Mouse (Mus musculus) liver, postnatal 0 days (tissue): ENCODE results near the gene Wtap. TPM values are rescaled to one million over a fixed set of nuclear protein-coding genes. Genes with fewer than 3 reads are reported as not detected.
"Not testable (repeated sequence)": the region's sequence is repeated elsewhere in the genome, so short reads cannot be mapped to it uniquely, and the experiment has no call there.

Experiments
- ATAC-seq: fragments of 200-750 bp; cut with Nextera tagmentation; 2 replicates; pipeline ENCODE4 v1.8.0; 2017; ENCODE audit warnings: mild to moderate bottlenecking, moderate library complexity
- DNase-seq: peaks from one replicate; pipeline ENCODE4 v3.0.0-alpha.2; 2016
- H3K27ac ChIP-seq: fragments of 300-500 bp; sonication (generic); 2 replicates; pipeline ENCODE4 v1.5.1; 2014; ENCODE audit warnings: antibody characterized with exemption, moderate library complexity, mild to moderate bottlenecking, low read depth
- H3K27me3 ChIP-seq: fragments of 300-500 bp; sonication (generic); 2 replicates; pipeline ENCODE4 v1.6.1; 2014; ENCODE audit warnings: low read length, control low read depth, mixed read lengths; ENCODE audit not compliant: insufficient read depth
- H3K36me3 ChIP-seq: fragments of 300-500 bp; sonication (generic); replicated peaks from 2 replicates; pipeline ENCODE4 v1.6.1; 2014; ENCODE audit warnings: mild to moderate bottlenecking, control low read depth, low read length, moderate library complexity, mixed read lengths; ENCODE audit not compliant: insufficient read depth
- H3K4me1 ChIP-seq: fragments of 300-500 bp; sonication (generic); 2 replicates; pipeline ENCODE4 v1.6.1; 2014; ENCODE audit warnings: antibody characterized with exemption, mild to moderate bottlenecking, control low read depth; ENCODE audit not compliant: insufficient read depth
- H3K4me2 ChIP-seq: fragments of 300-500 bp; sonication (generic); 2 replicates; pipeline ENCODE4 v1.6.1; 2014; ENCODE audit warnings: low read depth, mild to moderate bottlenecking, low read length, moderate library complexity, mixed read lengths
- H3K4me3 ChIP-seq: fragments of 300-500 bp; sonication (generic); 2 replicates; pipeline ENCODE4 v1.5.1; 2014; ENCODE audit warnings: low read depth, low read length
- H3K9ac ChIP-seq: fragments of 300-500 bp; sonication (generic); replicated peaks from 2 replicates; pipeline ENCODE4 v1.6.1; 2014; ENCODE audit warnings: mild to moderate bottlenecking, moderate library complexity
- H3K9me3 ChIP-seq: fragments of 300-500 bp; sonication (generic); 2 replicates; pipeline ENCODE4 v1.6.1; 2016; ENCODE audit warnings: mild to moderate bottlenecking, control low read depth, low read length, mixed read lengths
- CTCF ChIP-seq: sonication (generic); IDR thresholded peaks from 2 replicates; pipeline ENCODE4 v1.5.1; 2016; ENCODE audit warnings: antibody characterized with exemption, low read depth
- EP300 ChIP-seq: IDR thresholded peaks from 2 replicates; pipeline ENCODE4 v1.6.1; 2016; ENCODE audit warnings: antibody characterized with exemption, low read depth, mild to moderate bottlenecking
- WGBS: fragments of 180-500 bp; shearing (Covaris S2); extraction: QIAGEN DNeasy Blood & Tissue Kit; methylation state at CpG from one replicate; pipeline ENCODE4 v1.1.7; 2014; ENCODE audit not compliant: insufficient replicate concordance; 5-methylcytosine and 5-hydroxymethylcytosine counted together
- polyA plus RNA-seq: library from polyadenylated mRNA; unstranded; fragments of >200 nt; fragmentation: Nextera tagmentation; extraction: Ambion mirVana; gene quantifications from 2 replicates; pipeline ENCODE4 v1.2.1, GENCODE M21; 2015

Gene Wtap
- polyA plus RNA-seq, 1 experiment from 2014 or later = 54.6 TPM

GRCm38 (mm10) chr17:12949669-12950068 lies 44.3 kb downstream of the Wtap start:
- TF ChIP-seq CTCF = no peak
- no peak for TF ChIP-seq EP300
- Histone ChIP-seq H3K36me3 (peaks cover 20% of the 10 kb centered on the region), H3K27ac (no peak overlapping the region), H3K4me2 (no peak overlapping the region), H3K9ac (no peak overlapping the region), H3K9me3 (no peaks in the 10 kb centered on the region), H3K4me3 (no peak overlapping the region), H3K4me1 (no peaks in the 10 kb centered on the region), H3K27me3 (no peaks in the 10 kb centered on the region)
- DNase-seq = no peak
- no peak for ATAC-seq
- 87% methylated on average over 5 of the region's 5 CpGs for WGBS

DNA sequence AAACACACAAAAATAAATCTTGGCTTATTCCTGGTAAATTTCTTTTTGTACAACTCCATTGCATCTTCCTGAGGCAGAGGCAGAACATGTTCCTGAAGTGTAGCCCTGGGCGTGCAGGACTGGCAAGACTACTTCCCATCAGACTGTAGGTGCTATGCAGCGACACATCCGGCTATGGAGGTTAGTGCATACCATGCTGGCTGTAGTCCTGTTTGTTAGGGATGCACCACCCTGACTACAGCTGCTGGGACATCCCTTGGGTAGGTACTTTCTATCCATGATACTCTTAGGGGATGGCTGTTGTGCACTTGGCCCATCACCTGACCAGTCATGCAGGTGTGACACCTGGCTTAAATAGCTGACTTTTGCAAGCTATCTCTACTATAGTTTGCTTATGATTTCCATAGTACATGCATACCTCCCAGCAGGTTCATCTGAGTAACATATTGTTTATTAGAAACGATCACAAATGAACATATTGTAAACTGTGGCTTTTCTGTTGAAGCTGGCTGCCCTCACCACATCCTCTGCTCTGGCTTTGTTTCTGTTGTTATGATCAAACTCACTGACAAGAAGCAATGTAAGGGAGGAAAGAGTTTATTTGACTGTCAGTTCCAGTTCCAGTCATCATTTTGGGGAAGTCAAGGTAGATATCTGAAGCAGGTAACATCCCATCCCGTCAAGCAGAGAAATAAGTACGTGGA lies 51.4 kb downstream of the Wtap start:
- no peak overlapping the region for H3K9ac ChIP-seq
- peaks cover 8% of the 10 kb centered on the region for H3K4me1 ChIP-seq
- no peak overlapping the region for H3K27ac ChIP-seq
- no peak for DNase-seq
- H3K27me3 ChIP-seq = no peaks in the 10 kb centered on the region
- no peak overlapping the region for H3K4me3 ChIP-seq
- TF ChIP-seq EP300 = no peak
- TF ChIP-seq CTCF = no peak
- H3K36me3 ChIP-seq = peaks cover 11% of the 10 kb centered on the region; the same call in 1 of the 2 replicates
- 82% methylated on average over 6 of the region's 6 CpGs for WGBS
- H3K9me3 ChIP-seq = no peaks in the 10 kb centered on the region
- ATAC-seq = no peak
- H3K4me2 ChIP-seq = no peak overlapping the region

- Histone ChIP-seq H3K36me3 (peaks cover 11% of the 10 kb centered on the region; the same call in 1 of the 2 replicates), H3K9ac (no peak overlapping the region), H3K9me3 (no peaks in the 10 kb centered on the region), H3K4me2 (no peak overlapping the region), H3K27ac (no peak overlapping the region), H3K4me1 (peaks cover 8% of the 10 kb centered on the region), H3K4me3 (no peak overlapping the region), H3K27me3 (no peaks in the 10 kb centered on the region)
- no peak for TF ChIP-seq EP300
- no peak for TF ChIP-seq CTCF
- ATAC-seq (no peak), DNase-seq (no peak)
- WGBS = 65% methylated on average over 8 of the region's 8 CpGs
Measured at GRCm38 (mm10) chr17:12941543-12942260, 52.3 kb downstream of the Wtap start.

GRCm38 (mm10) chr17:12940151-12940805 lies 53.7 kb downstream of the Wtap start, which contains the start of gene Acat3:
Gene Acat3, minus strand, starts transcription at chr17:12940600.
- Histone ChIP-seq H3K9ac (peak within 1 kb of the TSS; percentile 44), H3K4me1 (peaks cover 8% of the 10 kb centered on the region), H3K36me3 (peaks cover 6% of the 10 kb centered on the region; the same call in 1 of the 2 replicates), H3K27me3 (no peaks in the 10 kb centered on the region), H3K4me2 (peak within 1 kb of the TSS; percentile 73), H3K9me3 (no peaks in the 10 kb centered on the region), H3K27ac (peak within 1 kb of the TSS; percentile 68), H3K4me3 (peak within 1 kb of the TSS; percentile 39)
- TF ChIP-seq EP300 (0 out of 2 replicates have a peak, but pooled peaks have one; percentile 39), CTCF (no peak)
- DNase-seq (peak; percentile 66), ATAC-seq (peak; percentile 54)
- WGBS = 10% methylated on average over 26 of the region's 27 CpGs

GRCm38 (mm10) chr17:12939377-12940148 lies 54.4 kb downstream of the Wtap start:
- H3K9me3 ChIP-seq, H3K27me3 ChIP-seq, H3K4me1 ChIP-seq, H3K36me3 ChIP-seq, DNase-seq: not testable (repeated sequence)
- Histone ChIP-seq H3K4me2 (peak overlapping the region; percentile 73), H3K27ac (peak overlapping the region; percentile 68), H3K4me3 (peak overlapping the region; percentile 39), H3K9ac (peak overlapping the region; percentile 44)
- ATAC-seq = 0 out of 2 replicates have a peak, but pooled peaks have one; percentile 5
- WGBS = 44% methylated on average over 2 of the region's 12 CpGs
